Mouse (Mus musculus): ENCODE results near the gene Mindy1. TPM values are rescaled to one million over a fixed set of nuclear protein-coding genes. Genes with fewer than 3 reads are reported as not detected.
"Not testable (repeated sequence)": the region's sequence is repeated elsewhere in the genome, so short reads cannot be mapped to it uniquely, and the experiment has no call there.

The Mindy1 gene
- total RNA-seq, 2 experiments from 2014 or later = 71.2 to 78.1 TPM

DNA sequence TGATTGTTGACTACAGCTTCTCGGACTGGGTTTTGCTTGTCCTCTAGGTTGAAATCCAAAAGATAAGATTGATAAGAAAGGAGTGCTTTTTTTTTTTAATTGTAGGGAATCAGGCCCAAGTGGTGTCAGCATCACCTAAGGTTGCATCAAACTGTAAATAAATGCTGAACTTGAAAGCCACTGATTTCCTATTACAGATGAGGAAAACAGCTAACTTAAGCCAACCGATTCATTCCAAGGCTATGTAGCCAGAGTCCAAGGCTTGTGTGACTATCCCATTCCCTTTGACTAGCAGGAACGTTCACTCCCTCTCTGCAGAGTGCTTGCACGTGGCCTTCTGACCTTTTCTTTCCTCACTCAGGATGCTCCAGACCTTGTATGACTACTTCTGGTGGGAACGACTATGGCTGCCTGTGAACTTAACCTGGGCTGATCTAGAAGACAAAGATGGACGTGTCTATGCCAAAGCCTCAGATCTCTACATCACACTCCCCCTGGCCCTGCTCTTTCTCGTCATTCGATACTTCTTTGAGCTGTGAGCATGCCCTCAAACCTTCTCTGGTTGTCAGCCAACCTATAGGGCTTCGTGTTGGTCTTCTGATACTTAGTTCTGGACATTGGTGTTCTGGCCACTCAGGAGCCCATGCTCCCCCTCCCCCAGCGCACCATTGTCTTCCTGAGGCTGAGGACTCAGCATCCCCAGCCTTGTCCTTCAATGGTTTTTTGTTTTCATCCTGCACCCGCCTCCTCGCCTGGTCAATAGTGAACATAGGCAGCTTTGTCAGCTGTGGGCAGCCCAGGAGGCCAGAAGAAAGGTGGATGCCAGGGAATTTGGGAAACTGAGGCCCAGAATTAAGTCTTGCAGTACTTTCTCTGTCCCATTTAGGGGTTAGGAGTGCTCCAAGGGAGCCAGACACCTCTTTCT, 38.8 kb downstream of the Mindy1 start:
- no peak for DNase-seq

DNA sequence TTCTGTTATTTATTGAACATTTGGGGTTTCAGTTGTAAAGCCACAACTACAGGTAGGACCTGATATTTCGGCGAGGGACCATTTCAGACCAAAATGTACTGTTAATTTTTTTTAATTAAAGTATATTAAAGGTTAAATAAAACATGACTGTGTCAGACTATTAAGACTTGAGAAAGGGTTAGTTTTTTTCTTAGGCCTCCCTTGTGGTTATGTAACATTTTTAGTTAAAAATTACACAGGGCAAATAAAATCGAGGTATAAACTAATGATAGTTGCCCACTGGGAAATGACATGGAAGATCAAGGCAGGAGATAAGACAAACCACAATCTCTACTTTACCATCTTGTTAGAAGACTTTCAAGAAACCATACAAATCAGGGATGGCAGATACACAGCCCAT, 42.3 kb downstream of the Mindy1 start:
- no peak for DNase-seq

GRCm38 (mm10) chr3:95324454-95325144, 43.5 kb downstream of the Mindy1 start:
- DNase-seq = no peak

DNA sequence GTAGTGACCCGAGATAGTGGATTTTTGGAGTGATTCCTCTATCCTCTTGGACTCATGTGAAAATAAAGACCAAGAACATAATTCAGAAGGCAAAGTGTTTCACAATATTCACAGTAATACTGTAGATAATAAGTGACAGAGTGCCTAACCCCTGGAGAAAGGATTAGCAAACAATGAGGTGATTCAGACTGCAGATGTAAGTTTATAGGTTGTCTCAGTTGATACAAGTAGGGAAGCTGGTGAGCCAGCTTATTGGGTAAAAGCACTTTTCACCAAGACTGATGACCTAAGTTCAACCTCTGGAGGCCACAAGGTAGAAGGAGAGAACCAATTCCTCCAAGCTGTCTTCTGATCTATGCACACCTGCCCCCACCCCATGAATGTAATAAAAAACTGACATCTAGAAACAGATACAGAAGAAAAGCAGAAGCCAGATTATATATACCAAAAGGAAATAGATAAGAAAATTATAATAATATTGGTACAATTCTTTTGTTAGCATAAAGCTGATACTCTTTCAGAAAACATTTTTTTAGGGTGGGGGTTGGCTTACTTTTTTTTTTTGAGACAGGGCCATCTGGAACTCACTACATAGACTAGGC, 47.8 kb downstream of the Mindy1 start:
- no peak for DNase-seq

DNA sequence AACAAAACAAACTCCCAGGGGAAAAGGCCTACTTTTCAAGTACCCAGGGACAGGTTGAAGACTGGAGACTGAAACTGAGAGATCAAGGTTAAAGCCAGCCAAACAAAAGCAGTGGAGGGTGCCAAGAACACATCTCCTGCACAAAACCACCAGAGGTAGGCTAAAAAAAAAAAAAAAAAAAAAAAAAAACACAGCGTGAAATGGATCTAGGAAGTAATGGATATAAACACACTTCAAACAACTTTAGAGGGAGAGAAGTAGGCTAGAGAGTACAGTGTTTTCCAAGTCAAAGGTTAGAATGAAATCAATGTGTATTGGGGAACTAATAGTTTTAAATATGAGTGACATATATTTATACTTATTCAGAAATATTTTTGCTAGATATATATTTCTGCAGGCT, 50.4 kb downstream of the Mindy1 start:
- no peak for DNase-seq

GRCm38 (mm10) chr3:95337345-95337744, 56.2 kb downstream of the Mindy1 start:
- no peak for DNase-seq

DNA sequence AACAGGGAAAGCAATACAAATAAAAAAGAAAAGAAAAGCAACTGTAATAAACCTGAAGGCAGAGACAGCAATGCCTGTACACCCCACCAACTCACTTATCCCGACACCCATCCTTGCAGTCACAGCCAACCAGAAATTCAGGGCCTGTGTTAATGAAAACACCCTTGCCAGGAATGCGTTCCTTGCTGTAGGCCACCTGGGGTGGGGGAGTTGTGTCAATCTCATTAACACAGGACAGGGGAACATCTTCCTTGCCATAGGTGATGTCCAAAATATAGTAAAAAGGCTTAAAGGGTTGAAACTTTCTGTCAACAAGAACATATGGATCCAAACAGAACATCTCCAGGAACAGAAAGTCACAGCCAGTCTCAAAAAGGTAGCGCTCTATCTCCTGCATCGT, 57.1 kb downstream of the Mindy1 start:
- DNase-seq = no peak

GRCm38 (mm10) chr3:95343356-95344000, 62.3 kb downstream of the Mindy1 start:
- DNase-seq = not testable (repeated sequence)

Other genes with a start within 250 kb of the Mindy1 start
- gene Psmd4, start 238.7 kb upstream of the Mindy1 start, total RNA-seq (2021) = 100 to 1,000 TPM; 206 to 221 TPM
- gene Pip5k1a, start 174.4 kb upstream of the Mindy1 start, total RNA-seq (2021) = 10 to 100 TPM; 35.0 to 40.3 TPM
- 10 to 100 TPM; 56.2 to 69.5 TPM for gene Vps72, start 170.3 kb upstream of the Mindy1 start, total RNA-seq (2021)
- 10 to 100 TPM in 1 of 2 experiments, 1 to 10 TPM in 1; 8.1 to 25.3 TPM for gene Tmod4, start 156.9 kb upstream of the Mindy1 start, total RNA-seq (2021)
- gene Scnm1, start 147.3 kb upstream of the Mindy1 start, total RNA-seq (2021) = 10 to 100 TPM; 30.6 to 38.6 TPM
- 1 to 10 TPM; 9.2 to 9.8 TPM for gene Lysmd1, start 147.3 kb upstream of the Mindy1 start, total RNA-seq (2021)
- 1 to 10 TPM; 3.7 to 4.4 TPM for gene Tnfaip8l2, start 139.0 kb upstream of the Mindy1 start, total RNA-seq (2021)
- gene Sema6c, start 120.9 kb upstream of the Mindy1 start, total RNA-seq (2021) = 10 to 100 TPM in 1 of 2 experiments, 1 to 10 TPM in 1; 8.3 to 17.1 TPM
- 10 to 100 TPM; 20.6 to 25.2 TPM for gene Gabpb2, start 63.4 kb upstream of the Mindy1 start, total RNA-seq (2021)
- 10 to 100 TPM; 62.4 to 69.7 TPM for gene Cdc42se1, start 52.6 kb upstream of the Mindy1 start, total RNA-seq (2021)
- gene Mllt11, start 49.2 kb upstream of the Mindy1 start, total RNA-seq (2021) = 10 to 100 TPM; 13.8 to 23.7 TPM
- gene Gm128, start 39.7 kb upstream of the Mindy1 start, total RNA-seq (2021) = under 1 TPM in 1 of 2 experiments, not detected in 1; 0.18 TPM
- gene Bnipl, start 30.2 kb upstream of the Mindy1 start, total RNA-seq (2021) = under 1 TPM in 1 of 2 experiments, not detected in 1; 0.42 TPM
- gene Prune1, start 731 bp downstream of the Mindy1 start, total RNA-seq (2021) = 10 to 100 TPM; 22.2 to 27.9 TPM
- 1 to 10 TPM; 1.1 to 1.3 TPM for gene Anxa9, start 25.8 kb downstream of the Mindy1 start, total RNA-seq (2021)
- 100 to 1,000 TPM; 138 to 147 TPM for gene Cers2, start 33.4 kb downstream of the Mindy1 start, total RNA-seq (2021)
- 10 to 100 TPM; 23.8 to 30.8 TPM for gene Setdb1, start 75.9 kb downstream of the Mindy1 start, total RNA-seq (2021)
- not detected for gene 4930558C23Rik, start 121.5 kb downstream of the Mindy1 start, total RNA-seq (2021)
- gene Arnt, start 153.0 kb downstream of the Mindy1 start, total RNA-seq (2021) = 10 to 100 TPM; 53.4 to 64.5 TPM
- 10 to 100 TPM; 15.1 to 58.9 TPM for gene Ctsk, start 217.9 kb downstream of the Mindy1 start, total RNA-seq (2021)
- gene Ctss, start 245.4 kb downstream of the Mindy1 start, total RNA-seq (2021) = 10 to 100 TPM; 18.8 to 23.5 TPM